Mouse (Mus musculus) liver (tissue): ENCODE measurements at regions not wholly inside any gene's neighbourhood (a gene's known extent, or its start where the extent isn't known, plus 50 kb on each side); places are given as distances from the start of the nearest gene placed in this dataset.

Source experiments
- DNase-seq: peaks from one replicate; pipeline ENCODE4 v3.0.0-alpha.2; 2020; ENCODE audit warnings: mixed read lengths

DNA sequence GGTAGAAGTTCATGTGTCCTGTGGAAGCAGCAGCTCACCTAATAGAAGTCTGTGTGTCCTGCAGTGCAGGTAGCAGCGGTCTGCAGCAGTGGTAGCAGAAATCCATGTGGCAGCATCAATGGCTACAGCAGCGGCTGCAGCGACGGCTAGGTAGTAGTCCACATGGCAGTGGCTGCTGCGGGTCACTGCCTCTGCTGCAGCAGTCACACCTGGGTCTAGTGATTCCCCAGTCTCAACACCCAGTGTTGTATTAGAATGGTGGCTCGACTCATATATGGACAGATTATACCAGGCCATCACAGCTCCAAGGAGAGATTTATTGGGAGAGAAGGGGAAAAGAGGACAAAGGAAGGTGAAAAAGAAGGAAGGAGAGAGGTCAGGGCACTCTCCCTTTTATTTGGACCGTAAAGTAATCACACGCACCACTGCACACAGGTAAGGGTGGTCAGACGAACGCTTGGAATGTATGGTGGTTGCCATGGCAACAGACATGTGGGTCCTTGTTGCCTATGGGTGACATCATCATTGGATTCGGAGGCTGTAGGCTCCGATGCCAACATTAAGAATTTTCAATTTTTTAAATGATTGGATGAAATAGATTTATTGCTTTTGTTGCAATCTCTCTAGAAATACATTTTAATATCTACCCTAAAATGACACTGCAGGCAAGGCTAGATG is 71.2 kb upstream of the Ccdc85a start:
- DNase-seq: no peak

DNA sequence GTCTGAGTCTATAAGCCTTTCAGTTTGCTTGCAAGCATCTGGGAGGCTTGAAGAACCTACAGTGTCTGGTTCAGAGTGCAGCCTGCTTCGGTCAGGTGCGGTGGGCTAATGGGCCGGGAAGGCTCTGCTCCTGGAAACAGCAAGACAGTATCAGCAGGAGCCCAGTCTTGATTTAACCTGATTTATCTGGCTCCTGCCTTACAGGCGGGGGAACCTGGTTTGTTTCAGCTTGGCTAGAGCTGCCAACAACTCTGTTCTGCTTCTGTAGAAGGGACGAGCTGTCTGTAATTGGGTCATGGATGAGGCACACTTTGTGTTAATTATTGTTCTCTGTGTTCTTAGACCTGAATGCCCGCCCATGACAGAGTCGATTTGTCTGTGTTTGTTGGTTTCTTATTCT is 65.3 kb upstream of the Ccdc85a start:
- DNase-seq: no peak

DNA sequence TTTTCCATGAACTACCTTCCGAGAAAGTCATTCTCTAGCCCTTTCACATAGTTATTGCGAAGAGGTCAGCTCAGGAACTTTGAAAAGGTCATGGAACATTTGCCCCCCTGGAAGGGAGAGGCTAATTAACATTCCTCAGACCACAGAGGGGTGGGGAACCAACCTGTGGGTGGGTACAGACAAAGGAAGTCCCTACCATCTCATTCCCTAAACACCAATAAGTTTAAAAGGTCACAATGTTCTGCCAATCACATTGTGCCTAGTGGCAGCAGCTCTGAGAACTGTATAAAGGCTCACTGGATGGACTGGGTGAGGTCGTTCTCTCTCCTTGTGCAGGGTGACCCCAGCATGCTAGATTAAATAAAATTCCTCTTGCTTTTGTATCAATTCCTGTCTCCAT is 64.8 kb upstream of the Ccdc85a start:
- DNase-seq: no peak

- no peak for DNase-seq
These were observed 55.0 kb upstream of the Ccdc85a start for GRCm38 (mm10) chr11:28639081-28639480.

GRCm38 (mm10) chr11:28636752-28637151 is 52.6 kb upstream of the Ccdc85a start:
- no peak for DNase-seq
